In the genomic region with DNA sequence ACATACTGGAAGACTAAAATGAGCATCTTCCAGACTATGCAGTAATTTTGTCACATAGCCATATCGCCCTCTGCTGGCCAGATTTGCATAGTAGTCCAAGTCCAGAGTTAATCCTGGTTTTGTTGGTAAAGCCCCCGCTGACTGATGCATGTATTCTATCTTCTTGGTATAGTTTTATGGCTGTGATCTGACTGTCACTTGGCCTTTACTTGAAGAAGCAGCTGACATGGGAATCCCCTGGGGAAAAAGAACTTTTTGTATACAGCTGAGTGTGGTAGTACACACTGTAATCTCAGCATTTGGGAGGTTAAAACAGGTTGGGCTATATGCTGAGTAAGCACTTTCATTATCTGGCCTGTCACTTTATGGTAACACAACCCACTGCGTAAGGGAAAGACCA, we compare ENCODE assay signal across 8 mouse cellular contexts. TPM values are rescaled to one million over a fixed set of nuclear protein-coding genes. Genes with fewer than 3 reads are reported as not detected.
DNase-seq lines count a peak whose midpoint lies in the region; ATAC-seq and TF ChIP-seq lines count a peak whose summit lies in the region.

No protein-coding gene starts in this region.

- TF ChIP-seq POLR2A in brain, embryonic 14.5 days (IDR thresholded peaks at IDR 0.05; ENCODE audit: borderline replicate concordance, extremely low read depth, insufficient read depth, insufficient read length, poor library complexity, severe bottlenecking): no peak

- peak; percentile 66; the same call in 1 of the 2 replicates for TF ChIP-seq CTCF in brain, embryonic 14.5 days (IDR thresholded peaks at IDR 0.05; ENCODE audit: borderline replicate concordance, extremely low read depth, insufficient read depth, insufficient read length)

- H3K9ac ChIP-seq in ES-E14 (ENCODE audit: insufficient read depth, low read depth, low read length, poor library complexity, severe bottlenecking): no peak overlapping the region
- no peak overlapping the region for H3K9ac ChIP-seq in forebrain, embryonic 13.5 days

- H3K36me3 ChIP-seq in ES-E14 (ENCODE audit: control insufficient read depth, insufficient read depth, low read length, poor library complexity, severe bottlenecking): no peaks in the 10 kb centered on the region
- no peaks in the 10 kb centered on the region for H3K36me3 ChIP-seq in forebrain, embryonic 13.5 days (ENCODE audit: poor library complexity, severe bottlenecking)
- H3K36me3 ChIP-seq in hindbrain, embryonic 10.5 days: no peaks in the 10 kb centered on the region

- H3K27me3 ChIP-seq in forebrain, embryonic 13.5 days: no peaks in the 10 kb centered on the region
- no peaks in the 10 kb centered on the region for H3K27me3 ChIP-seq in hindbrain, embryonic 10.5 days (ENCODE audit: insufficient read depth, poor library complexity, severe bottlenecking)

- H3K27ac ChIP-seq in ES-E14 (ENCODE audit: insufficient read depth, low read depth, low read length, poor library complexity, severe bottlenecking): no peak overlapping the region
- no peak overlapping the region for H3K27ac ChIP-seq in forebrain, embryonic 13.5 days
- no peak overlapping the region for H3K27ac ChIP-seq in hindbrain, embryonic 10.5 days

- WGBS in forebrain, embryonic 13.5 days: 23% methylated on average over 3 of the region's 3 CpGs
- 34% methylated on average over 3 of the region's 3 CpGs for WGBS in hindbrain, embryonic 10.5 days

- no peak overlapping the region for H3K4me3 ChIP-seq in ES-E14 (ENCODE audit: insufficient read depth in 1 of 2, low read depth in 1 of 2, low read length in 2 of 2, poor library complexity in 1 of 2, severe bottlenecking in 1 of 2)
- H3K4me3 ChIP-seq in forebrain, embryonic 13.5 days: no peak overlapping the region
- H3K4me3 ChIP-seq in hindbrain, embryonic 10.5 days: no peak overlapping the region

- ATAC-seq in forebrain, embryonic 13.5 days: peak; percentile 50; the same call in 1 of the 2 replicates

- peak; percentile 47 for DNase-seq in ES-E14 (ENCODE audit: low read depth, low spot score)
- DNase-seq in brain, embryonic 14.5 days (ENCODE audit: low read depth): peak; percentile 81
- peak; percentile 58 for DNase-seq in hindbrain, embryonic 10.5 days (ENCODE audit: low spot score)
- DNase-seq in layer of hippocampus, adult 9-10 months (ENCODE audit: low spot score): peak; percentile 88
- peak; percentile 90 for DNase-seq in lung, postnatal 14 days
- peak; percentile 53 for DNase-seq in retina, postnatal 7 days (ENCODE audit: low read depth, low spot score)
- peak; percentile 70 to 77 for DNase-seq in urinary bladder, postnatal 36 days (ENCODE audit: low spot score in 2 of 2)

- H3K9me3 ChIP-seq in ES-E14 (ENCODE audit: control insufficient read depth, insufficient read depth, low read depth, low read length): no peaks in the 10 kb centered on the region
- H3K9me3 ChIP-seq in forebrain, embryonic 13.5 days (replicated peaks): no peaks in the 10 kb centered on the region
- H3K9me3 ChIP-seq in hindbrain, embryonic 10.5 days: no peaks in the 10 kb centered on the region

- no peaks in the 10 kb centered on the region; a peak in 1 of 4 replicates for H3K4me1 ChIP-seq in ES-E14 (ENCODE audit: control insufficient read depth in 2 of 2, insufficient read depth in 2 of 2, low read length in 2 of 2, poor library complexity in 1 of 2)
- H3K4me1 ChIP-seq in forebrain, embryonic 13.5 days: no peaks in the 10 kb centered on the region
- no peaks in the 10 kb centered on the region for H3K4me1 ChIP-seq in hindbrain, embryonic 10.5 days (replicated peaks)

- H3K4me2 ChIP-seq in forebrain, embryonic 13.5 days: no peak overlapping the region

- in situ Hi-C loops in ES-E14 (cut with MboI; ENCODE audit: low sequenced_read_pairs in 2 of 2, unreplicated experiment in 2 of 2): loop anchor here in 1 of 2 experiments (10.0 kb wide), 1 partner anchor 65 kb away; no protein-coding TSS in a partner anchor

TF ChIP-seq in ES-E14, 5 proteins besides CTCF, POLR2A, EP300 and RAD21:
- TF ChIP-seq MAFK (IDR thresholded peaks at IDR 0.05; ENCODE audit: insufficient read depth, low read depth, low read length) (peak; percentile 99), ZNF384 (IDR thresholded peaks at IDR 0.05; ENCODE audit: low read depth, low read length) (no peak)

RNA-seq across cellular contexts. Expression of a gene that starts 5.6 kb away (rescaled TPM):
- 6.8 and 8.8 TPM in 2 replicates for total RNA-seq in ES-E14 (2012; rRNA removed)
- 109 and 130 TPM in 2 replicates for polyA plus RNA-seq in brain, embryonic 14.5 days (2012; rRNA removed)
- polyA plus RNA-seq in forebrain, embryonic 13.5 days (2015; fragmentation: Nextera tagmentation; extraction: Ambion mirVana): 64.2 and 70.4 TPM in 2 replicates
- 23.9 and 32.5 TPM in 2 replicates for polyA plus RNA-seq in hindbrain, embryonic 10.5 days (2016; fragmentation: Nextera tagmentation; extraction: Ambion mirVana)

RNA-seq across cellular contexts. Expression of a gene that starts 49.5 kb away (rescaled TPM):
- total RNA-seq in ES-E14 (2012; rRNA removed): 65.4 and 73.5 TPM in 2 replicates
- 140 and 159 TPM in 2 replicates for polyA plus RNA-seq in brain, embryonic 14.5 days (2012; rRNA removed)
- 103 and 106 TPM in 2 replicates for polyA plus RNA-seq in forebrain, embryonic 13.5 days (2015; fragmentation: Nextera tagmentation; extraction: Ambion mirVana)
- 81.9 and 94.4 TPM in 2 replicates for polyA plus RNA-seq in hindbrain, embryonic 10.5 days (2016; fragmentation: Nextera tagmentation; extraction: Ambion mirVana)
